Mouse (Mus musculus) embryonic fibroblast, embryonic 13.5 days (primary cell): Measurements from ENCODE around the gene Alox12b. TPM values are rescaled to one million over a fixed set of nuclear protein-coding genes. Genes with fewer than 3 reads are reported as not detected.

ENCODE experiments used
- H3K27ac ChIP-seq: 2 replicates; pipeline ENCODE4 v1.5.1; 2012; ENCODE audit warnings: low read length, control low read depth, inconsistent platforms; ENCODE audit not compliant: insufficient read depth
- H3K4me1 ChIP-seq: 2 replicates; pipeline ENCODE4 v1.6.1; 2011; ENCODE audit warnings: low read length; ENCODE audit not compliant: control insufficient read depth, insufficient read depth
- H3K4me3 ChIP-seq: 2 replicates; pipeline ENCODE4 v1.5.1; 2011; ENCODE audit warnings: mild to moderate bottlenecking, control low read depth, low read length; ENCODE audit not compliant: insufficient read depth
- CTCF ChIP-seq: IDR thresholded peaks from 2 replicates; pipeline ENCODE4 v1.5.1; 2011; ENCODE audit warnings: mild to moderate bottlenecking, control low read depth, low read length, moderate library complexity, borderline replicate concordance; ENCODE audit not compliant: insufficient read depth
- POLR2A ChIP-seq: IDR thresholded peaks from 2 replicates; pipeline ENCODE4 v1.6.1; 2011; ENCODE audit warnings: low read depth, mild to moderate bottlenecking, control low read depth, low read length, moderate library complexity
- polyA plus RNA-seq: library from polyadenylated mRNA; stranded (reverse); fragments of >200 nt; gene quantifications from 2 replicates; pipeline ENCODE4 v1.2.4, GENCODE M21; 2011; ENCODE audit warnings: low read depth; ENCODE audit not compliant: missing spikeins, insufficient read length

The Alox12b gene
- polyA plus RNA-seq, 1 experiment: not detected

- no peak overlapping the region for H3K27ac ChIP-seq
- H3K4me1 ChIP-seq: no peaks in the 10 kb centered on the region
- H3K4me3 ChIP-seq: no peak overlapping the region
- TF ChIP-seq CTCF (no peak), POLR2A (no peak)
Observed at GRCm38 (mm10) chr11:69197194-69197593, 40.4 kb downstream of the Alox12b start.

DNA sequence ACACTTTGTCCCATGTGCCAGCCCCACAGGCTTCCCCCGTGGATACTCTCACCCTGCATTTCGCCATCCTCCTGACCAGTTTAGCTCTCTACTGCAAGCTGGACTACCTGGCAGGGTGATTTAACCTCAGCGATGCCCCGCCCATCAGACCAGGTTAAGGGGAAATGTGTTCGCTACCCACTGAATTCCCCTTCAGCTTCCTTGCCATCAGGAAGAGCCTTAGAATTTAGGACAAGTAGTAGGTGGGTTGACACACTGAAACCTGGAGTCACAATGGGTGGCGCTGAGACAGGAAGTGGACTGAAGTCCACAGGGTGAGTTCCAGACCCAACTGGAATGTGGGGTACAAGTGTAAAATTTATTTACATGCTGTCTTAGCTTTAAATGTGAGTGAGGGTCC lies 41.0 kb downstream of the Alox12b start, which contains the start of gene Alox8:
Alox8 (minus strand) TSS at position 101 of the 400 bp plus-strand sequence.
- H3K27ac ChIP-seq: no peak within 1 kb of the TSS
- H3K4me3 ChIP-seq: no peak within 1 kb of the TSS
- TF ChIP-seq CTCF (no peak), POLR2A (no peak)
- H3K4me1 ChIP-seq: no peaks in the 10 kb centered on the region

GRCm38 (mm10) chr11:69199251-69199650 lies 42.5 kb downstream of the Alox12b start:
- no peaks in the 10 kb centered on the region for H3K4me1 ChIP-seq
- H3K4me3 ChIP-seq: no peak overlapping the region
- TF ChIP-seq CTCF (no peak), POLR2A (no peak)
- no peak overlapping the region for H3K27ac ChIP-seq

- Histone ChIP-seq H3K27ac (no peak overlapping the region), H3K4me3 (no peak overlapping the region), H3K4me1 (no peaks in the 10 kb centered on the region)
- TF ChIP-seq CTCF: no peak
- TF ChIP-seq POLR2A: no peak
Observed at GRCm38 (mm10) chr11:69200231-69200630, 43.4 kb downstream of the Alox12b start.

GRCm38 (mm10) chr11:69202469-69203230 lies 45.9 kb downstream of the Alox12b start:
- Histone ChIP-seq H3K4me1 (no peaks in the 10 kb centered on the region), H3K27ac (no peak overlapping the region), H3K4me3 (no peak overlapping the region)
- TF ChIP-seq CTCF: no peak
- TF ChIP-seq POLR2A: no peak

GRCm38 (mm10) chr11:69211431-69211830 lies 54.6 kb downstream of the Alox12b start:
- Histone ChIP-seq H3K27ac (no peak overlapping the region), H3K4me1 (no peaks in the 10 kb centered on the region), H3K4me3 (no peak overlapping the region)
- TF ChIP-seq POLR2A: no peak
- no peak for TF ChIP-seq CTCF

GRCm38 (mm10) chr11:69217411-69217810 lies 60.6 kb downstream of the Alox12b start:
- TF ChIP-seq CTCF (no peak), POLR2A (no peak)
- H3K4me3 ChIP-seq: no peak overlapping the region
- no peak overlapping the region for H3K27ac ChIP-seq
- H3K4me1 ChIP-seq: no peaks in the 10 kb centered on the region

- Histone ChIP-seq H3K4me1 (no peaks in the 10 kb centered on the region), H3K4me3 (no peak overlapping the region), H3K27ac (no peak overlapping the region)
- TF ChIP-seq CTCF (no peak), POLR2A (no peak)
Observed at GRCm38 (mm10) chr11:69218661-69219060, 61.9 kb downstream of the Alox12b start.

Other genes with a start within 250 kb of the Alox12b start
- gene Odf4, start 229.9 kb upstream of the Alox12b start, polyA plus RNA-seq: not detected in 2 replicates
- gene Arhgef15, start 199.5 kb upstream of the Alox12b start, polyA plus RNA-seq: 0.55 and 1.4 TPM in 2 replicates
- gene Slc25a35, start 188.9 kb upstream of the Alox12b start, polyA plus RNA-seq: 4.9 and 5.7 TPM in 2 replicates
- 35.4 and 38.2 TPM in 2 replicates for gene Rangrf, start 181.8 kb upstream of the Alox12b start, polyA plus RNA-seq
- 16.6 and 22.7 TPM in 2 replicates for gene Pfas, start 148.5 kb upstream of the Alox12b start, polyA plus RNA-seq
- 43.2 and 44.2 TPM in 2 replicates for gene Ctc1, start 141.1 kb upstream of the Alox12b start, polyA plus RNA-seq
- 31.5 and 44.0 TPM in 2 replicates for gene Aurkb, start 111.3 kb upstream of the Alox12b start, polyA plus RNA-seq
- gene Borcs6, start 97.3 kb upstream of the Alox12b start, polyA plus RNA-seq: 9.7 and 11.2 TPM in 2 replicates
- gene Tmem107, start 86.2 kb upstream of the Alox12b start, polyA plus RNA-seq: 14.0 and 17.6 TPM in 2 replicates
- 51.1 and 58.3 TPM in 2 replicates for gene Vamp2, start 68.5 kb upstream of the Alox12b start, polyA plus RNA-seq
- gene Per1, start 61.8 kb upstream of the Alox12b start, polyA plus RNA-seq: 23.1 and 30.9 TPM in 2 replicates
- not detected in 2 replicates for gene Hes7, start 36.6 kb upstream of the Alox12b start, polyA plus RNA-seq
- gene 9130213A22Rik, start 34.4 kb upstream of the Alox12b start, polyA plus RNA-seq: 0.88 and 1.1 TPM in 2 replicates
- gene Aloxe3, start 31.1 kb upstream of the Alox12b start, polyA plus RNA-seq: 0.27 TPM in 1 of 2 replicates, not detected in the other
- gene Alox8, start 40.9 kb downstream of the Alox12b start, polyA plus RNA-seq: not detected in 2 replicates
- gene Gucy2e, start 80.0 kb downstream of the Alox12b start, polyA plus RNA-seq: 0.12 TPM in 1 of 2 replicates, not detected in the other
- gene Cntrob, start 166.8 kb downstream of the Alox12b start, polyA plus RNA-seq: 13.5 and 17.6 TPM in 2 replicates
- 92.9 and 121 TPM in 2 replicates for gene Trappc1, start 167.0 kb downstream of the Alox12b start, polyA plus RNA-seq
- 2.1 and 2.9 TPM in 2 replicates for gene Kcnab3, start 169.3 kb downstream of the Alox12b start, polyA plus RNA-seq
- 1.7 and 4.4 TPM in 2 replicates for gene Rnf227, start 183.5 kb downstream of the Alox12b start, polyA plus RNA-seq
- gene Chd3, start 212.4 kb downstream of the Alox12b start, polyA plus RNA-seq: 175 and 199 TPM in 2 replicates
- 75.6 and 81.1 TPM in 2 replicates for gene Naa38, start 238.5 kb downstream of the Alox12b start, polyA plus RNA-seq
- 51.0 and 51.7 TPM in 2 replicates for gene Cyb5d1, start 238.6 kb downstream of the Alox12b start, polyA plus RNA-seq
- gene Tmem88, start 241.2 kb downstream of the Alox12b start, polyA plus RNA-seq: 9.1 and 10.3 TPM in 2 replicates